Mouse (Mus musculus): ENCODE data around the gene Rab21. TPM values are rescaled to one million over a fixed set of nuclear protein-coding genes. Genes with fewer than 3 reads are reported as not detected.

The Rab21 gene
- polyA plus RNA-seq, 1 experiment from 2014 or later, result 9.4 TPM

DNA sequence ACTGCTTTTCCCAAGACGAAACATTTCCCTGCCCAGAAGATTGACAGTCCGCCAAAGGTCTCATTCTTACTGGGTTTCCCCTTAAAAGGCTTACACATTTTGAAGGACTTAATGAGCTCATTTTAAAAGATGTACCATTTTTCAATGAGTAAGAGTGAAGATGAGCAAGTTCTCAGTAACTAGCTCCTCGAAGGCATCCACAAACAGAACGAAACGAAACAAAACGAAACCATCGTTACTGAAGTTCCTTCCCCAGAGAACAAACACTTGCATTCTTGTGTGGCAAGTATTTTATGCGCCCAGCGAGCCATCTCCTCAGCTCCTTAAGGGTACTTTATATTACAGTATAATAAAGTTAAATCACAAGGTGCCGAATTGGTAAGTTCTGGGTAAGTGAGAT, 34.0 kb downstream of the Rab21 start:
- H3K27ac ChIP-seq (ENCODE audit: low read depth, low read length), result no peak overlapping the region
- ATAC-seq (ENCODE audit: low FRiP score, low TSS enrichment), result no peak
- H3K27me3 ChIP-seq (ENCODE audit: control insufficient read depth, insufficient read depth, low read length), result no peaks in the 10 kb centered on the region
- no peaks in the 10 kb centered on the region for H3K4me1 ChIP-seq (ENCODE audit: control insufficient read depth, insufficient read depth, low read length)
- no peak overlapping the region for H3K9ac ChIP-seq (ENCODE audit: low read depth, low read length)
- H3K9me3 ChIP-seq (ENCODE audit: control insufficient read depth, low read length), result no peaks in the 10 kb centered on the region
- peaks cover 2% of the 10 kb centered on the region; the same call in 1 of the 2 replicates for H3K36me3 ChIP-seq (ENCODE audit: control insufficient read depth, insufficient read depth, low read length)
- H3K4me2 ChIP-seq (replicated peaks; ENCODE audit: low read depth, low read length), result no peak overlapping the region
- WGBS, result 92% methylated on average over 10 of the region's 10 CpGs
- H3K4me3 ChIP-seq (ENCODE audit: low read length), result no peak overlapping the region

DNA sequence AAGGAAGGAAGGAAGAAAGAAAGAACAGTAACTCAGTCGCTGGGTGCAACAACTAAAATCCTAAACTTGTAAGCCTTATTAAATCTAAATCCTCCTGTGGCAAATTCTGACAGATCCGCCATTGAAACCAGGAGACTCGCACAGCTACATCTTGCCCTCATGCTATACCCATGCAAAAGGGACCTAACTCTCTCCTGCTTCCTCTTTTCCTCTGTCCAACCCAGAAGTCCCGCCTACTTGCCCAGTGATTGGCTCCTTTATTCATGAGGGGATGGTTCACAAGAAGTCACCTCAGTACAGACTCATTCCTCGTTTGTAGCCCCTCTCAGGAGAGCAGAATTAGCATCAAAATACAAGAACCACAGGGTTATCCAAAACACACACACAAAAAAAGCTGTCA, 43.7 kb downstream of the Rab21 start:
- ATAC-seq (ENCODE audit: low FRiP score, low TSS enrichment), result no peak
- H3K27ac ChIP-seq (ENCODE audit: low read depth, low read length), result no peak overlapping the region
- no peak overlapping the region for H3K4me2 ChIP-seq (replicated peaks; ENCODE audit: low read depth, low read length)
- H3K9me3 ChIP-seq (ENCODE audit: control insufficient read depth, low read length), result no peaks in the 10 kb centered on the region
- 55% methylated on average over 5 of the region's 5 CpGs for whole genome bisulfite sequencing
- no peaks in the 10 kb centered on the region for H3K4me1 ChIP-seq (ENCODE audit: control insufficient read depth, insufficient read depth, low read length)
- no peak overlapping the region for H3K9ac ChIP-seq (ENCODE audit: low read depth, low read length)
- H3K4me3 ChIP-seq (ENCODE audit: low read length), result no peak overlapping the region
- no peaks in the 10 kb centered on the region for H3K27me3 ChIP-seq (ENCODE audit: control insufficient read depth, insufficient read depth, low read length)
- H3K36me3 ChIP-seq (ENCODE audit: control insufficient read depth, insufficient read depth, low read length), result no peaks in the 10 kb centered on the region

DNA sequence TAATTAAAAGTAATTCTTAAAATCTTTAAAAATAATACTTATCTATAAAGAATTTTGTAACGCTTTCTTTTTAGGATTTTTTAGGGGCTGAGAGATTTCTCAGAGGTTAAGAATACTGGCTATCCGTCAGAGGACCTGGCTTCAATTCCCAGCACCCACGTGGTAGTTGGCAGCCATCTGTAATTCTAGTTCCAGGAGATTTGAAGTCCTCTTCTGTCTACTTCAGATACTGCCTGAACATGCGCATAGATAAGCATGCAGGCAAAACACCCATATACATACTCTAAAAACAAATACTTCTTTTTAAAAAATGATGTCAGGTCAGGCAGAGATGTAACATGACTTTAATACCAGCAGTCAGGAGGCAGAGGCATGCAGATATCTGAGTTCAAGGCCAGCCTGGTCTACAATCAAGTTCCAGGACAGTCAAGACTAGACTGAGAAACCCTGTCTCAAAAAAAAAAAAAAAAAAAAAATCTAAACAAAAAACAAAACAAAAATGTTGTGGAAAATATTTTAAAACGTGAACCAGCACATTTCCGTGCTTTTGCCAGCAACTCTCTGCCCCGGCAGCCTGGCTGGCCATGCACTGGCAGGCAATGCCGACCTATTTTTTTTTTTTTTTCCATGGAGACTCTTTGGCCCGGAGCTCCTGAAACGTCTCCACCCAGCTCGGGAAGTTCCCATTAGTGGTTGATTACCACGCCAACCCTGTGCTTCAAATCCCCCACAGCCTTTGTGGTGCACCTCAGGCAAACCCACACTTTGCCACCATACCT, 44.6 kb downstream of the Rab21 start:
- no peaks in the 10 kb centered on the region for H3K36me3 ChIP-seq (ENCODE audit: control insufficient read depth, insufficient read depth, low read length)
- no peaks in the 10 kb centered on the region for H3K4me1 ChIP-seq (ENCODE audit: control insufficient read depth, insufficient read depth, low read length)
- H3K4me3 ChIP-seq (ENCODE audit: low read length), result no peak overlapping the region
- H3K4me2 ChIP-seq (replicated peaks; ENCODE audit: low read depth, low read length), result no peak overlapping the region
- ATAC-seq (ENCODE audit: low FRiP score, low TSS enrichment), result no peak
- H3K27me3 ChIP-seq (ENCODE audit: control insufficient read depth, insufficient read depth, low read length), result no peaks in the 10 kb centered on the region
- WGBS, result 90% methylated on average over 12 of the region's 12 CpGs
- no peak overlapping the region for H3K9ac ChIP-seq (ENCODE audit: low read depth, low read length)
- no peak overlapping the region for H3K27ac ChIP-seq (ENCODE audit: low read depth, low read length)
- H3K9me3 ChIP-seq (ENCODE audit: control insufficient read depth, low read length), result no peaks in the 10 kb centered on the region

DNA sequence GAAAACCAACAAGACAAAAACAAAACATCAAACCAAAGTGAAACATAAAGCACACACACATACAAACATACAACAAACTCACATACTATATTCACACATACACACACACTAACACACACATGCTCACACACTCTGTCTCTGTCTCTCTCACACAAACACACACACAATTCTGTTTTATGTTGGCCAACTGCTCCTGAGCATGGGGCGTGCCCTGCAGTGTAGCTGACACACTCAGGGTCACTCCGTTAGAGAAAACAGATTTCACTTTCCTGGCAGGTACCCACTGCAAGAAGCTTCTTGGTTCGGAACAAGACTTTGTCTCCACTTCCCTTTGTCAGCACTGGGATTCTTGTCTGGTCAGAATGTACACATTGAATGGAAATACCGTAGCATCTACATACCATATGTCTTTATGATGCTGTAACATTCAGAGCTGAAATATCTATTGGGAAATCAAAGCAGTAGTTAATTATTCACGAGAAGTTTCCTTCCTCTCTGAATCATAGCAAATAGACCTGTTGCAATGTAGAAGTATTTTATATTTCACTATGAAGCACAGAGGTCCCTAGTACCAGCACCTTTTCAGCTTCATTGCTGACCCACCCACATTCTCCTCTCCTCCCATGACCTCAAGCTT, 52.4 kb downstream of the Rab21 start:
- no peak overlapping the region for H3K4me2 ChIP-seq (replicated peaks; ENCODE audit: low read depth, low read length)
- H3K27ac ChIP-seq (ENCODE audit: low read depth, low read length), result no peak overlapping the region
- no peak for ATAC-seq (ENCODE audit: low FRiP score, low TSS enrichment)
- no peak overlapping the region for H3K4me3 ChIP-seq (ENCODE audit: low read length)
- no peaks in the 10 kb centered on the region for H3K4me1 ChIP-seq (ENCODE audit: control insufficient read depth, insufficient read depth, low read length)
- H3K9me3 ChIP-seq (ENCODE audit: control insufficient read depth, low read length), result no peaks in the 10 kb centered on the region
- H3K36me3 ChIP-seq (ENCODE audit: control insufficient read depth, insufficient read depth, low read length), result no peaks in the 10 kb centered on the region
- no peak overlapping the region for H3K9ac ChIP-seq (ENCODE audit: low read depth, low read length)
- no peaks in the 10 kb centered on the region for H3K27me3 ChIP-seq (ENCODE audit: control insufficient read depth, insufficient read depth, low read length)
- 58% methylated on average over 5 of the region's 5 CpGs for WGBS

DNA sequence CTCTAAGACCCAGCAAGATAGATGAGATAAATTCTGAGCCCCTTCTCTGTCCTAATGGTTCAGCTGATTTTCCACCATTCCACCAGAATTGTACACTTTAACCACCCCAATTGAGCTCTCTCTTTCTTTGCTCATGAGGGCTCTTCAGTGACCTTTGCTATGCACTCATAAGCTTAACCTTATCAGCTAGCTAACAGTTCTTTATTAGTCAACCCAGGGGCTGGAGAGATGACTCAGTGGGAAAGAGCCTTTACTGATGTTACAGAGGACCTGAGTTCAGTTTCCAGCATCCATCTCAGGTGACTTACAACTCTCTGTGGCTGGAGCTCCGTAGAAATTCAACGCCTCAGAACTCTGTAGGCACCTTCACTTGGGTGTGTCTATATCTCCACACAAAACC, 53.1 kb downstream of the Rab21 start:
- no peaks in the 10 kb centered on the region for H3K27me3 ChIP-seq (ENCODE audit: control insufficient read depth, insufficient read depth, low read length)
- H3K9ac ChIP-seq (ENCODE audit: low read depth, low read length), result no peak overlapping the region
- no peak overlapping the region for H3K4me3 ChIP-seq (ENCODE audit: low read length)
- H3K4me2 ChIP-seq (replicated peaks; ENCODE audit: low read depth, low read length), result no peak overlapping the region
- H3K36me3 ChIP-seq (ENCODE audit: control insufficient read depth, insufficient read depth, low read length), result no peaks in the 10 kb centered on the region
- no peak overlapping the region for H3K27ac ChIP-seq (ENCODE audit: low read depth, low read length)
- WGBS, result 88% methylated on average over 2 of the region's 2 CpGs
- H3K4me1 ChIP-seq (ENCODE audit: control insufficient read depth, insufficient read depth, low read length), result no peaks in the 10 kb centered on the region
- no peaks in the 10 kb centered on the region for H3K9me3 ChIP-seq (ENCODE audit: control insufficient read depth, low read length)
- no peak for ATAC-seq (ENCODE audit: low FRiP score, low TSS enrichment)

DNA sequence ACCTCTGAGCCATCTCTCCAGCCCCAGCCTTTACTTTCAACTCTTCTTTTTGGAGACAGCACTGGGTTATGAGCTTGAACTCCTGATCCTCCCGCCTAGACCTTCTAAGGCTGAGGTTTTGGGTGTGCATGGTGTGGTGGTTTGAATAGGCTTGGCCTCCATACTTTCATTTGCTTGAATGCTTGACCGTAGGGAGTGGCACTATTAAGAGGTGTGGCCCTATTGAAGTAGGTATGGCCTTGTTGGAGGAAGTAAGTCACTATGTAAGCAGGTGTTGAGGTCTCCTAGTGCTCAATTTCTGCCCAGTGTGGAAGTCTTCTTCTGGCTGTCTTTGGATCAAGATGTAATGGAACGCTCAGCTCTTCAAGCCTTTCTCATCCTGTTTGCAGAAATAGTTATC, 54.0 kb downstream of the Rab21 start:
- Histone ChIP-seq H3K9me3 (ENCODE audit: control insufficient read depth, low read length) (no peaks in the 10 kb centered on the region), H3K4me2 (replicated peaks; ENCODE audit: low read depth, low read length) (no peak overlapping the region), H3K4me3 (ENCODE audit: low read length) (no peak overlapping the region), H3K27me3 (ENCODE audit: control insufficient read depth, insufficient read depth, low read length) (no peaks in the 10 kb centered on the region), H3K9ac (ENCODE audit: low read depth, low read length) (no peak overlapping the region), H3K4me1 (ENCODE audit: control insufficient read depth, insufficient read depth, low read length) (no peaks in the 10 kb centered on the region), H3K27ac (ENCODE audit: low read depth, low read length) (no peak overlapping the region), H3K36me3 (ENCODE audit: control insufficient read depth, insufficient read depth, low read length) (no peaks in the 10 kb centered on the region)
- ATAC-seq (ENCODE audit: low FRiP score, low TSS enrichment), result no peak
- WGBS, result 90% methylated on average over 3 of the region's 3 CpGs

DNA sequence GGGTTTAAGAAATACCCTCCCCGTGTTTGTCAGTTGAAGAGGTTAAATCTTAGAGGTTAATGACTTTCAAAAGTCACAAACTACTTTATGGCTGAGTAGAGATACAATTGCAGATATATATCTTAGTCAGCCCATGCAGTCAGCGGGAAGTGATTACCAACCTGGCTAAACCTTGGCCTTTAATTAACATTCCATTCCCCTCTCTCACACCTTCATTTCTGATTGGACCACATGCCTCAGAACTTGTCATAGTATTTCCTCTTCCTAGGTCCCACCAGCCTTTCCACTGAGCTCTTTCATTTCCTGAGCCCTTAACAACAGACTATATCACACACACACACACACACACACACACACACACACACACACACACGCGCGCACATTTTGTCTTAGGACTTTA, 59.2 kb downstream of the Rab21 start:
- H3K4me2 ChIP-seq (replicated peaks; ENCODE audit: low read depth, low read length), result no peak overlapping the region
- H3K27ac ChIP-seq (ENCODE audit: low read depth, low read length), result no peak overlapping the region
- H3K27me3 ChIP-seq (ENCODE audit: control insufficient read depth, insufficient read depth, low read length), result no peaks in the 10 kb centered on the region
- no peak overlapping the region for H3K4me3 ChIP-seq (ENCODE audit: low read length)
- no peak overlapping the region for H3K9ac ChIP-seq (ENCODE audit: low read depth, low read length)
- WGBS, result 62% methylated on average over 5 of the region's 5 CpGs
- no peaks in the 10 kb centered on the region for H3K9me3 ChIP-seq (ENCODE audit: control insufficient read depth, low read length)
- ATAC-seq (ENCODE audit: low FRiP score, low TSS enrichment), result no peak
- no peaks in the 10 kb centered on the region for H3K4me1 ChIP-seq (ENCODE audit: control insufficient read depth, insufficient read depth, low read length)
- no peaks in the 10 kb centered on the region for H3K36me3 ChIP-seq (ENCODE audit: control insufficient read depth, insufficient read depth, low read length)

DNA sequence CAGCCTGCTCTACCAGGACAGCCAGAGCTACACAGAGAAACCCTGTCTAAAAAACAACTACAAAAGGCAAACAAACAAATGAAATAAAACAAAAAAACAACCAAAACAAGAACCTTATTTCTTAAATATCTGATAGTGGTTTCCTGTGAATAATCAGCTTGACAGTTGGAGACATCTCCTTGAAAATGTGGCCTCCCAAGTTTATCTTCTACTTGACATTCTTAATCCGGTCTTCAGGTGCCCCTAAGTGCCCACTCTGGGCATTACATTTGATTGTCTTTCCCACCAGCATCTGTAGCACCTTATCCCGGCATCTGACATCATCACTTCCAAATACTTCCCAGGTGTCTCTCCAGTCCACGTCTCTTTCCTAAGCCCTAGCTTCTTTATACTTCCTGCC, 61.9 kb downstream of the Rab21 start:
- H3K9ac ChIP-seq (ENCODE audit: low read depth, low read length), result no peak overlapping the region
- 79% methylated on average over 3 of the region's 3 CpGs for WGBS
- no peak overlapping the region for H3K4me2 ChIP-seq (replicated peaks; ENCODE audit: low read depth, low read length)
- H3K4me1 ChIP-seq (ENCODE audit: control insufficient read depth, insufficient read depth, low read length), result 0 out of 2 replicates have a peak, but pooled peaks cover 10% of the 10 kb centered on the region
- H3K9me3 ChIP-seq (ENCODE audit: control insufficient read depth, low read length), result no peaks in the 10 kb centered on the region
- H3K27ac ChIP-seq (ENCODE audit: low read depth, low read length), result no peak overlapping the region
- no peaks in the 10 kb centered on the region for H3K36me3 ChIP-seq (ENCODE audit: control insufficient read depth, insufficient read depth, low read length)
- no peak for ATAC-seq (ENCODE audit: low FRiP score, low TSS enrichment)
- no peak overlapping the region for H3K4me3 ChIP-seq (ENCODE audit: low read length)
- no peaks in the 10 kb centered on the region for H3K27me3 ChIP-seq (ENCODE audit: control insufficient read depth, insufficient read depth, low read length)

DNA sequence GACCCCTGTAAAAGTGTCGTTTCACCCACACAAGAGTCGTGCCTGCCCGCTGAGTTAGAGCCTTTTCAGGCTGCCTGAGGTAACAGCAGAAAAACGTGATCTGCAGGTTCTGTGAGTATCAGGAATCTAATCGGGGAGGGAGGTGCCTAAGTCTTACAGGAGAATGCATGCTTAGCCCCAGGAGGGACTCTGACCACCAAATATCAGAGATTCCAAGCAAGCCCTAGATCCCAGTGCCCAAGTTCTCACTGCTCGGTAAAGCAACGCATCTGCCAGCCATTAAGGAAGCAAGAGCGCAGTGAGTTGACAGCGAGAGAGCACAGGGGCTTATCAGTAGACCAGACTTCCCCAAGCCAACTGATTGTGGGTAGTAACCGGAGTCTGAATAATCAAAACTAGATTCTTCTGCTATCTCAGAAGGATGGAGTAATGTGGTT, 63.1 kb downstream of the Rab21 start:
- H3K4me1 ChIP-seq (ENCODE audit: control insufficient read depth, insufficient read depth, low read length), result peaks cover 13% of the 10 kb centered on the region; the same call in 1 of the 2 replicates
- H3K9me3 ChIP-seq (ENCODE audit: control insufficient read depth, low read length), result no peaks in the 10 kb centered on the region
- peak overlapping the region; percentile 43 for H3K4me2 ChIP-seq (replicated peaks; ENCODE audit: low read depth, low read length)
- H3K4me3 ChIP-seq (ENCODE audit: low read length), result peak overlapping the region; percentile 93
- peak overlapping the region; percentile 69; the same call in 1 of the 2 replicates for H3K27ac ChIP-seq (ENCODE audit: low read depth, low read length)
- H3K36me3 ChIP-seq (ENCODE audit: control insufficient read depth, insufficient read depth, low read length), result no peaks in the 10 kb centered on the region
- no peak for ATAC-seq (ENCODE audit: low FRiP score, low TSS enrichment)
- WGBS, result 13% methylated on average over 10 of the region's 10 CpGs
- no peaks in the 10 kb centered on the region for H3K27me3 ChIP-seq (ENCODE audit: control insufficient read depth, insufficient read depth, low read length)
- peak overlapping the region; percentile 53; the same call in 1 of the 2 replicates for H3K9ac ChIP-seq (ENCODE audit: low read depth, low read length)

Data from kidney, embryonic 14.5 days (tissue).